Mouse (Mus musculus) CH12.LX (cell line): ENCODE data around the gene Zbtb46.

Source experiments
- CHD1 ChIP-seq: IDR thresholded peaks from 2 replicates; pipeline ENCODE4 v1.6.1; 2012; ENCODE audit warnings: low read depth, low read length, improper control_type of control experiment, inconsistent platforms
- CTCF ChIP-seq, 2 experiments: IDR thresholded peaks in 1 of 2; conservative IDR thresholded peaks in 1 of 2; 2 replicates each; pipeline ENCODE4 v1.5.1; 2011 to 2012; ENCODE audit warnings: low read depth in 2 of 2, low read length in 2 of 2, improper control_type of control experiment in 1 of 2, inconsistent platforms in 1 of 2, mild to moderate bottlenecking in 1 of 2, moderate library complexity in 1 of 2
- JUND ChIP-seq: conservative IDR thresholded peaks from 2 replicates; pipeline ENCODE4 v1.6.1; 2011; ENCODE audit warnings: low read depth, low read length, improper control_type of control experiment

DNA sequence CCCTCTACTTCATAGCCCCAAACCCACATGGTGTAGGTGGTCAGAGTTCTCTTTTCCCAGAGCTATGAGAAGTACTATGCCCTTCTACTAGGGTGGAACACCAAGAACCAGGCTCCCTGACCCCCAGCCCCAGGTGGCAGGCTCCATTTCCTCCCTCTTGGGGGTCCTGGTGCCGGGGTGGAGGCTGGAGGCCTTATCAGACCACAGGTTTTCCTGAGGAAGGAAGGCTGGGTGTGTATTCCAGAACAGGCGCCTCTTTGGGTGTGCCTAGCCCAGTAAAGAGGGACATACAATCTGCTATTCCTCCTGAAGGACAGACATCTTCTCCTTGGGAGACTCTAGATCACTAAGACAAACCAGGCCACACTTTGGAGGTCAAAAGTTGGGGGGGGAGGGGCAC lies 11.1 kb upstream of the Zbtb46 start:
- TF ChIP-seq JUND, result no peak
- TF ChIP-seq CHD1, result no peak
- no peak for TF ChIP-seq CTCF (conservative IDR thresholded peaks at IDR 0.05 in 1 of 2, IDR thresholded peaks at IDR 0.05 in 1 of 2; ENCODE audit: low read depth in 2 of 2, low read length in 2 of 2)
